Mouse (Mus musculus) erythroblast, embryonic 14.5 days (primary cell): ENCODE results near the gene Flad1.

Experiments
- GATA1 ChIP-seq: IDR thresholded peaks from 2 replicates; pipeline ENCODE4 v1.6.1; 2012; ENCODE audit warnings: low read length, inconsistent platforms, mixed read lengths
- TAL1 ChIP-seq: IDR thresholded peaks from 3 replicates; pipeline ENCODE4 v1.6.1; 2012; ENCODE audit warnings: low read length, inconsistent platforms, mixed read lengths

GRCm38 (mm10) chr3:89391663-89392511 is 19.8 kb downstream of the Flad1 start:
- TF ChIP-seq GATA1 (no peak), TAL1 (no peak)
